Mouse (Mus musculus) heart, embryonic 13.5 days (tissue): ENCODE results near the gene Apba2. TPM values are rescaled to one million over a fixed set of nuclear protein-coding genes. Genes with fewer than 3 reads are reported as not detected.

Experiments
- ATAC-seq: fragments of 200-750 bp; cut with Nextera tagmentation; 2 replicates; pipeline ENCODE4 v1.8.0; 2017; ENCODE audit warnings: moderate TSS enrichment; ENCODE audit not compliant: insufficient number of reproducible peaks, low FRiP score, low TSS enrichment; ENCODE audit errors: extremely low read depth
- H3K27ac ChIP-seq: fragments of 300-500 bp; sonication (generic); replicated peaks from 2 replicates; pipeline ENCODE4 v1.5.1; 2015; ENCODE audit warnings: moderate library complexity, mild to moderate bottlenecking, inconsistent platforms
- H3K27me3 ChIP-seq: fragments of 300-500 bp; sonication (generic); replicated peaks from 2 replicates; pipeline ENCODE4 v1.6.1; 2015; ENCODE audit warnings: mild to moderate bottlenecking, inconsistent platforms
- H3K36me3 ChIP-seq: fragments of 300-500 bp; sonication (generic); 2 replicates; pipeline ENCODE4 v1.6.1; 2015; ENCODE audit warnings: mild to moderate bottlenecking, inconsistent platforms
- H3K4me1 ChIP-seq: fragments of 300-500 bp; sonication (generic); 2 replicates; pipeline ENCODE4 v1.6.1; 2015; ENCODE audit warnings: inconsistent platforms
- H3K4me2 ChIP-seq: fragments of 300-500 bp; sonication (generic); 2 replicates; pipeline ENCODE4 v1.6.1; 2015; ENCODE audit warnings: inconsistent platforms, mild to moderate bottlenecking, moderate library complexity
- H3K4me3 ChIP-seq: fragments of 300-500 bp; sonication (generic); 2 replicates; pipeline ENCODE4 v1.5.1; 2015; ENCODE audit warnings: moderate library complexity, mild to moderate bottlenecking, inconsistent platforms
- H3K9ac ChIP-seq: fragments of 300-500 bp; sonication (generic); 2 replicates; pipeline ENCODE4 v1.6.1; 2015; ENCODE audit warnings: inconsistent platforms, mild to moderate bottlenecking, moderate library complexity
- H3K9me3 ChIP-seq: fragments of 300-500 bp; sonication (generic); 2 replicates; pipeline ENCODE4 v1.6.1; 2016; ENCODE audit warnings: inconsistent platforms
- WGBS: fragments of 180-500 bp; shearing (Covaris S2); methylation state at CpG from one replicate; pipeline ENCODE4 v1.1.7; 2015; ENCODE audit warnings: mixed read lengths; 5-methylcytosine and 5-hydroxymethylcytosine counted together
- polyA plus RNA-seq: library from polyadenylated mRNA; unstranded; fragments of >200 nt; fragmentation: Nextera tagmentation; extraction: Ambion mirVana; gene quantifications from 2 replicates; pipeline ENCODE4 v1.2.1, GENCODE M21; 2015

Gene Apba2
- polyA plus RNA-seq, 1 experiment from 2014 or later: 1.3 TPM

GRCm38 (mm10) chr7:64505571-64505970, 4.1 kb downstream of the Apba2 start:
- no peaks in the 10 kb centered on the region for H3K36me3 ChIP-seq
- WGBS: 78% methylated on average over 3 of the region's 3 CpGs
- no peaks in the 10 kb centered on the region for H3K9me3 ChIP-seq
- H3K9ac ChIP-seq: no peak overlapping the region
- no peak for ATAC-seq
- H3K4me1 ChIP-seq: peaks cover 11% of the 10 kb centered on the region
- no peak overlapping the region for H3K4me3 ChIP-seq
- H3K27me3 ChIP-seq: peaks cover 63% of the 10 kb centered on the region
- H3K4me2 ChIP-seq: no peak overlapping the region
- no peak overlapping the region for H3K27ac ChIP-seq

GRCm38 (mm10) chr7:64508826-64509225, 7.3 kb downstream of the Apba2 start:
- Histone ChIP-seq H3K36me3 (no peaks in the 10 kb centered on the region), H3K4me2 (no peak overlapping the region), H3K27me3 (peaks cover 30% of the 10 kb centered on the region), H3K9ac (no peak overlapping the region), H3K4me3 (no peak overlapping the region), H3K9me3 (no peaks in the 10 kb centered on the region), H3K4me1 (no peaks in the 10 kb centered on the region), H3K27ac (no peak overlapping the region)
- ATAC-seq: no peak
- WGBS: 80% methylated on average over 7 of the region's 7 CpGs

- no peak for ATAC-seq
- Histone ChIP-seq H3K4me1 (no peaks in the 10 kb centered on the region), H3K9me3 (no peaks in the 10 kb centered on the region), H3K27me3 (peaks cover 21% of the 10 kb centered on the region), H3K36me3 (no peaks in the 10 kb centered on the region), H3K4me3 (no peak overlapping the region), H3K27ac (no peak overlapping the region), H3K9ac (no peak overlapping the region), H3K4me2 (no peak overlapping the region)
- WGBS: 50% methylated on average over 2 of the region's 2 CpGs
Measured at GRCm38 (mm10) chr7:64509911-64510310, 8.4 kb downstream of the Apba2 start.

GRCm38 (mm10) chr7:64510526-64511210, 9.2 kb downstream of the Apba2 start:
- Histone ChIP-seq H3K36me3 (no peaks in the 10 kb centered on the region), H3K4me3 (no peak overlapping the region), H3K4me1 (no peaks in the 10 kb centered on the region), H3K9ac (no peak overlapping the region), H3K4me2 (no peak overlapping the region), H3K27ac (no peak overlapping the region), H3K27me3 (peaks cover 15% of the 10 kb centered on the region), H3K9me3 (no peaks in the 10 kb centered on the region)
- ATAC-seq: no peak
- 69% methylated on average over 8 of the region's 8 CpGs for WGBS

- no peak overlapping the region for H3K4me2 ChIP-seq
- ATAC-seq: no peak
- no peak overlapping the region for H3K9ac ChIP-seq
- H3K27ac ChIP-seq: no peak overlapping the region
- H3K4me3 ChIP-seq: no peak overlapping the region
- no peaks in the 10 kb centered on the region for H3K4me1 ChIP-seq
- H3K9me3 ChIP-seq: no peaks in the 10 kb centered on the region
- 86% methylated on average over 3 of the region's 3 CpGs for WGBS
- no peaks in the 10 kb centered on the region for H3K27me3 ChIP-seq
- no peaks in the 10 kb centered on the region for H3K36me3 ChIP-seq
Measured at GRCm38 (mm10) chr7:64513621-64514020, 12.1 kb downstream of the Apba2 start.

GRCm38 (mm10) chr7:64515280-64515679, 13.8 kb downstream of the Apba2 start:
- no peaks in the 10 kb centered on the region for H3K9me3 ChIP-seq
- ATAC-seq: no peak
- no peak overlapping the region for H3K27ac ChIP-seq
- no peaks in the 10 kb centered on the region for H3K4me1 ChIP-seq
- 61% methylated on average over 3 of the region's 3 CpGs for WGBS
- no peak overlapping the region for H3K4me3 ChIP-seq
- no peak overlapping the region for H3K4me2 ChIP-seq
- no peak overlapping the region for H3K9ac ChIP-seq
- no peaks in the 10 kb centered on the region for H3K27me3 ChIP-seq
- no peaks in the 10 kb centered on the region for H3K36me3 ChIP-seq

- no peak overlapping the region for H3K9ac ChIP-seq
- WGBS: 94% methylated on average over 4 of the region's 4 CpGs
- no peaks in the 10 kb centered on the region for H3K9me3 ChIP-seq
- no peak overlapping the region for H3K4me2 ChIP-seq
- H3K36me3 ChIP-seq: no peaks in the 10 kb centered on the region
- H3K27me3 ChIP-seq: no peaks in the 10 kb centered on the region
- no peaks in the 10 kb centered on the region for H3K4me1 ChIP-seq
- no peak for ATAC-seq
- no peak overlapping the region for H3K4me3 ChIP-seq
- no peak overlapping the region for H3K27ac ChIP-seq
Measured at GRCm38 (mm10) chr7:64515891-64516290, 14.4 kb downstream of the Apba2 start.

GRCm38 (mm10) chr7:64519091-64519490, 17.6 kb downstream of the Apba2 start:
- Histone ChIP-seq H3K4me2 (no peak overlapping the region), H3K9me3 (no peaks in the 10 kb centered on the region), H3K27ac (no peak overlapping the region), H3K4me1 (no peaks in the 10 kb centered on the region), H3K4me3 (no peak overlapping the region), H3K27me3 (no peaks in the 10 kb centered on the region), H3K9ac (no peak overlapping the region), H3K36me3 (no peaks in the 10 kb centered on the region)
- ATAC-seq: no peak
- WGBS: 76% methylated on average over 4 of the region's 4 CpGs

- Histone ChIP-seq H3K4me1 (no peaks in the 10 kb centered on the region), H3K4me3 (no peak overlapping the region), H3K4me2 (no peak overlapping the region), H3K9me3 (no peaks in the 10 kb centered on the region), H3K36me3 (no peaks in the 10 kb centered on the region), H3K9ac (no peak overlapping the region), H3K27me3 (no peaks in the 10 kb centered on the region), H3K27ac (no peak overlapping the region)
- WGBS: 49% methylated on average over 5 of the region's 5 CpGs
- ATAC-seq: no peak
Measured at GRCm38 (mm10) chr7:64519521-64519920, 18.0 kb downstream of the Apba2 start.

- no peak for ATAC-seq
- Histone ChIP-seq H3K4me2 (no peak overlapping the region), H3K36me3 (no peaks in the 10 kb centered on the region), H3K9ac (no peak overlapping the region), H3K4me3 (no peak overlapping the region), H3K27ac (no peak overlapping the region), H3K27me3 (no peaks in the 10 kb centered on the region), H3K9me3 (no peaks in the 10 kb centered on the region), H3K4me1 (no peaks in the 10 kb centered on the region)
- 58% methylated on average over 5 of the region's 5 CpGs for WGBS
Measured at GRCm38 (mm10) chr7:64521695-64522408, 20.3 kb downstream of the Apba2 start.

GRCm38 (mm10) chr7:64522409-64522730, 20.9 kb downstream of the Apba2 start:
- Histone ChIP-seq H3K36me3 (no peaks in the 10 kb centered on the region), H3K9ac (no peak overlapping the region), H3K4me1 (no peaks in the 10 kb centered on the region), H3K4me3 (no peak overlapping the region), H3K4me2 (no peak overlapping the region), H3K27me3 (no peaks in the 10 kb centered on the region), H3K27ac (no peak overlapping the region), H3K9me3 (no peaks in the 10 kb centered on the region)
- ATAC-seq: no peak
- WGBS: 29% methylated on average over 1 of the region's 1 CpGs

GRCm38 (mm10) chr7:64531297-64531696, 29.8 kb downstream of the Apba2 start:
- 89% methylated on average over 1 of the region's 1 CpGs for WGBS
- Histone ChIP-seq H3K27ac (no peak overlapping the region), H3K9me3 (peaks cover 5% of the 10 kb centered on the region; the same call in 1 of the 2 replicates), H3K27me3 (no peaks in the 10 kb centered on the region), H3K36me3 (no peaks in the 10 kb centered on the region), H3K4me2 (no peak overlapping the region), H3K4me3 (no peak overlapping the region), H3K9ac (no peak overlapping the region), H3K4me1 (no peaks in the 10 kb centered on the region)
- no peak for ATAC-seq
